Mouse (Mus musculus): ENCODE results near the gene Olfr548-ps1. TPM values are rescaled to one million over a fixed set of nuclear protein-coding genes. Genes with fewer than 3 reads are reported as not detected.
"Not testable (repeated sequence)": the region's sequence is repeated elsewhere in the genome, so short reads cannot be mapped to it uniquely, and the experiment has no call there.

The Olfr548-ps1 gene
- not detected for total RNA-seq (2021)
- long read RNA-seq, experiment 1, result 0 reads
- long read RNA-seq, experiment 2, result 0 reads

GRCm38 (mm10) chr7:102540596-102540995 is at the start of gene Olfr548-ps1:
Olfr548-ps1 (plus strand) TSS chr7:102540896.
- no peak for DNase-seq

- not testable (repeated sequence) for DNase-seq
Measured at GRCm38 (mm10) chr7:102494416-102494815, 46.3 kb upstream of the Olfr548-ps1 start.

- no peak for DNase-seq
Measured at GRCm38 (mm10) chr7:102499473-102499872, 41.2 kb upstream of the Olfr548-ps1 start, which contains the start of gene Olfr545. Olfr545 (minus strand) TSS chr7:102499573.

GRCm38 (mm10) chr7:102501986-102502385 is 38.7 kb upstream of the Olfr548-ps1 start:
- DNase-seq, result no peak

GRCm38 (mm10) chr7:102506848-102507247 is 33.8 kb upstream of the Olfr548-ps1 start:
- peak; percentile 84 for DNase-seq

GRCm38 (mm10) chr7:102508066-102508465 is 32.6 kb upstream of the Olfr548-ps1 start:
- no peak for DNase-seq

- DNase-seq, result no peak
Measured at GRCm38 (mm10) chr7:102508666-102509065, 32.0 kb upstream of the Olfr548-ps1 start.

- no peak for DNase-seq
Measured at GRCm38 (mm10) chr7:102509726-102510125, 31.0 kb upstream of the Olfr548-ps1 start.

- DNase-seq, result no peak
Measured at GRCm38 (mm10) chr7:102511927-102512326, 28.8 kb upstream of the Olfr548-ps1 start.

GRCm38 (mm10) chr7:102512814-102513435 is 27.8 kb upstream of the Olfr548-ps1 start:
- peak; percentile 96 for DNase-seq

- DNase-seq, result no peak
Measured at GRCm38 (mm10) chr7:102514144-102514543, 26.6 kb upstream of the Olfr548-ps1 start.

- DNase-seq, result peak; percentile 72
Measured at GRCm38 (mm10) chr7:102516261-102517050, 24.2 kb upstream of the Olfr548-ps1 start.

GRCm38 (mm10) chr7:102517051-102517335 is 23.7 kb upstream of the Olfr548-ps1 start:
- DNase-seq, result no peak

- DNase-seq, result no peak
Measured at GRCm38 (mm10) chr7:102529052-102529451, 11.6 kb upstream of the Olfr548-ps1 start.

GRCm38 (mm10) chr7:102534449-102534848 is 6.2 kb upstream of the Olfr548-ps1 start, which contains the start of gene Olfr547:
Olfr547 (plus strand) TSS chr7:102534749.
- no peak for DNase-seq

GRCm38 (mm10) chr7:102541251-102541650 is 555 bp downstream of the Olfr548-ps1 start:
- DNase-seq, result no peak

GRCm38 (mm10) chr7:102549570-102549969 is 8.9 kb downstream of the Olfr548-ps1 start, which contains the start of gene Olfr549:
Olfr549 (plus strand) TSS chr7:102549870.
- no peak for DNase-seq

GRCm38 (mm10) chr7:102553279-102553678 is 12.6 kb downstream of the Olfr548-ps1 start:
- DNase-seq, result no peak

GRCm38 (mm10) chr7:102564999-102565997 is 24.6 kb downstream of the Olfr548-ps1 start, which contains the start of gene Trim21:
Trim21 (minus strand) TSS chr7:102565486.
- peak; percentile 93 for DNase-seq

- no peak for DNase-seq
Measured at GRCm38 (mm10) chr7:102566219-102566618, 25.5 kb downstream of the Olfr548-ps1 start.

GRCm38 (mm10) chr7:102571142-102571541 is 30.4 kb downstream of the Olfr548-ps1 start, which contains the start of gene Olfr550:
Olfr550 (plus strand) TSS chr7:102571442.
- no peak for DNase-seq

All from adrenal gland, postnatal 10 days (tissue).